Mouse (Mus musculus) layer of hippocampus, adult 11-12 months (tissue): ENCODE results near the gene Stx16.

Experiments
- DNase-seq: peaks from one replicate; pipeline ENCODE4 v3.0.0; 2022; ENCODE audit warnings: low spot score

Stx16 gene

DNA sequence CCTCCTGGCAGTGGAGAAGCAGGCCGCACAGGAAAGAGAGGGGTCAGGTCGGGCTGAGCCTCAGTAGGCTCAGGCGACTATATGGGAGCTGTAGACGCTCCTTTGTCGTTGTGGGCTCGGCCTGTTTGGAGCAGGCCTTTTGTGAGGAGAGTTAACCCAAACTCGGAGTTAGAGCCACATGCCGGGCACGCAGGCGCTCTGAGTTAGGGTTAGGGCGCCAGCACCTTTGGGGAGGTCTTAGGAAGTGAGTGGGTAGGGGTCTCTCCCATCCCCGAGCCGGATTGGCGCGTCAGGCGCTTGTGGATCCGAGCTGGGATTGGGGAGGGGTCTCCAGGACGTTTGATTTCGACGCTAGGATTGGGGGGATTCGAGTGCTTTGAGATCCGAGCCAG, 321 bp downstream of the Stx16 start:
- peak; percentile 12 for DNase-seq

DNA sequence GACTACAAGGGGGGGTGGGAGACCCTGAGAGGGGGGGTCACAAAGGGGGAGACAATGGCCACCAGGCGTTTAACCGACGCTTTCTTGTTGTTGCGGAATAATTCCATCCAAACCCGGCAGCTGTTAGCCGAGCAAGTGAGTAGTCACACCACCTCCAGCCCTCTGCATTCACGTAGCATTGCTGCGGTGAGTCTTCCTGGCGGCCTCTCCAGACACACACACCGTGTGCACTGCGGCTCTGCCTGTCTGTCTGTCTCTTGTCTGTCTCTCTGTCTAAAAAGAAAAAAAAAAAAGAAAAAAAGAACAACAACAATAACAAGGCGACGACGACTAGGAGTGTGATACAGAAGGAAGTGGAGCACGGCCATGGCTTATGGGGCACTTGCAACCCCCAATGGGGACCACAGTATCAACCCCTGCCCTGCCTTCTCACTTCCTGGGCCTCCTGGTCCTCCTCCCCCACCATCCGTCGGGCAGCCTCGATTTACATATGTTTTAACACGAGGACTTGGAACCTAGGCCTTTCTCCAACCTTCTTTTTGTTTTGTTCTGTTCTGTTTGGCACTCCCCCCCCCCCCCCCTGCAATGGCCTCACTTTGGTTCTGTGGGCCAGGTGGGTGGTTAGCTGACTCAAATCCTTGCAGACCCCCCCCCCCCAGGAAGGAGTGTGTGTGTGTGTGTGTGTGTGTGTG, 1.0 kb downstream of the Stx16 start:
- DNase-seq, result no peak

DNA sequence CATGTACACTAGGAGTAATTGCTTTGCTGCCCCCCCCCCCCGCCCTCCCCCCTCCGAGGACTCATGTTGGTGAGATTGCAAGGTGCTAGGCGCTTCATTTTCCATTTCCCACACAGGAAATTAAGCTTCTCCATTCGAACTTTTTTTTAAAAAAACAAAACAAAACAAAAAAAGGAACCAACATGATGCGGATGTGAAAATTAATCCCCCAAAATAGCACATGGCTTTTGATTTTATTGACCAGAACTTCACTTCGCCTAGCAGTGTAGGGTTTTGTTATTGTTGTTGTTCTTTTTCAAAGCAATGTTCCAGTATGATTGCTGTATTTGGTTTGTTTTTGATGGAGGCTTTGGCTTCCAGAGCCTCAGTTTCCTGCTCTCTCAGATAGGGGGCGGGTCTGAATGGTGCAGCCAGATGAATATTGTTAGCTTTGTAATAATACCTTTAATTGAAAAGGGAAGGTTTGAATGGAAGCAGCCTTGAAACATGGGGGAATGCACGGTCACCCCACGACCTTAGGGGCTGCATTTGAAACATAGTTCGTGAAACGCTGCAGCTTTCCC, 1.7 kb downstream of the Stx16 start:
- DNase-seq, result no peak

DNA sequence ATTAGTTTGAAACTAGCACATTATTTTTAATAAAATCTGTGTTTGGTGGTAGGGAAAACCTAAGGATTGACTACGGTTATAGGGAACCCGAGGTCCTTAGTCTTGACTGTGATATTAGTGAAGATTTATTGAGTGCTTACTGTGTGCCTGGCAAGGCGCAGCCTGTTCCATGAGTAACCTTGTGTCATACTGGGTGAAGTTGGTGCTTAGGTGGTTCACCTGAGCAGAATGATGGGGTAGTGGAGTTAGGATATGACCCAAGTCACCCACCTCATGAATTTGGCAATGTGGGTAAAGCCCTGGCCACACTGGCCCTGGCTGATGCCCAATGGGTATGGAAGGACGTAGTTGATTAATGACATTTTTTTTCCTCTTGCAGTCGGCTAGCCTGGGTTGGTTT, 5.7 kb downstream of the Stx16 start:
- no peak for DNase-seq

DNA sequence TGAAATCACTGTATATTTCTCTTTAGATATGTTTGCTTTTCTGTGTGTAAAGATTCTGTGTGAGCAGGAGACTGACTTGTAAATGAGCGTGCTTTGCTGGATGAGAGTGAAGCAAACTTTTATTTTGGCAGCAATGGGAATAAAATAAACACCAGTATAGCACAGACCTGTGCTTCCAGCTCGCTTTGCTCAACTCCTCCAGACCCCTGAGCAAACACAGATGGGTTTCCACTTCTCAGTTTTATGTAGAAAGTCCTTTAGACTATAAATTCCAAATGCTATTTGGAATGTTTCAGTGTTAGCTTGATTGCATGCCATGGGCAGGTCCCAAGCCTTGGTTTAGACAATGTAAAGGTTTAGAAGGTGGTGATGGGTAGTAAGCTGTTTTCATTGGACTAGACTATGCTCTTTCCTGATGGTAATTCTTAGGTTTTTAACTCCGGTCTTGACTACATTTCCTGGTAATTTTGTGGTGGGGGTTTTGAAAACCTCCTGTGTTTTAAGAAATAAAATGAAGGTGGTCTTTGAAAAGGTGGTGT, 6.3 kb downstream of the Stx16 start:
- DNase-seq, result no peak

DNA sequence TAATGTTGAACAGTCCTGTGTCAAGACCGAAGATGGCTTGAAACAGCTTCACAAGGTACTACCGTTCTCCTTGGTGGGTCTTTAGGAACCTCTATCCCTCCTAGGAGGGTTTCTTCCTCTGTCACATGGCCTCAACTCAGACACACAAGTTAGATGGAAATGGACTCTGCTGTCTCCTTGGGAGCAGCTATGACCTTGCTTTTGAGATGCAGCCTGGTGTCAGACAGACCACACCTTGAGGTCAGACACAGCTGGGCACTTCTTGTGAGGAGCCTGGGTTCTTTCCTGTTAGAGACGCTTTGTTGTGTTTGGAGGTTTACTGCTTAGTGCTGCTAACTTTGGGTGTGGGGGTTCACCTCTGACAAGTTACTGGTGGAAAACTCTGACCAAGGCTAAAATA, 19.0 kb downstream of the Stx16 start:
- no peak for DNase-seq

DNA sequence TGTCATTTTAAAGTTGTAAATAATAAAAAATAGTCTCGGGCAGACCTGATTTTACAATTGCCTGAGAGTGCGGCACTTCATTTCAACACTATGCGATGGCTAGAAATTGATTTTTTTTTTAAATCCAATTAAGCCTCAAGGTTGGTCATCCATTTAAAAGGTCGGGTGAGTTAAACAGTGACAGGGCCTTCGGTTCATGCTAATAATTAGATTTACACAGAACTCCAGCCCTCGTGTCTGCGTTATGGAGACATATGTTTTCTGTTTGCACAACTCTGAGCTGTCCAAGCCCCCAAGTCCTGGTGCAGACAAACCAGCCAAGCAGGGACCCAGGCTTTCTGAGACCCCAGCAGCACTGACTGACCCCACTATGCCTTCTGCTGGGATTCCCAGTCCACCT, 26.3 kb downstream of the Stx16 start:
- DNase-seq, result no peak

DNA sequence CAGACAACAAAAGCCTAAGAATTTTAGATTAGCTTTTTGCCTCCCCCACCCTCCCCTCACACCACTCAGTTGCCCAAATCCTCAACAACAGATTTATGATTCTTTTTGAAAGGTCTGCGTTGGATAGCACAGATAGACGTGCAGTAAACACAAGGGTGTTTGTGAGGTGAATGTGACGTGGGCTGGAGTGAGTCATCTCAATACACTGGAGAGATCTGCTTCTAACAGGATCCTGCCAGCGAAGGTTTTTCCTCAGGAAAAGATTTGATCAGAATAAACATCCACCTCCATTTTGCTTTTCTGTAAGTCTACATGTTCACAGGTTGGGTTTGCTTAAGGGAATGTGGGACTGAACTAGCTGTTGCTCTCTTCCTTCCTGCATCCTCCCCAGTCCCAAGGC, 27.4 kb downstream of the Stx16 start:
- no peak for DNase-seq

DNA sequence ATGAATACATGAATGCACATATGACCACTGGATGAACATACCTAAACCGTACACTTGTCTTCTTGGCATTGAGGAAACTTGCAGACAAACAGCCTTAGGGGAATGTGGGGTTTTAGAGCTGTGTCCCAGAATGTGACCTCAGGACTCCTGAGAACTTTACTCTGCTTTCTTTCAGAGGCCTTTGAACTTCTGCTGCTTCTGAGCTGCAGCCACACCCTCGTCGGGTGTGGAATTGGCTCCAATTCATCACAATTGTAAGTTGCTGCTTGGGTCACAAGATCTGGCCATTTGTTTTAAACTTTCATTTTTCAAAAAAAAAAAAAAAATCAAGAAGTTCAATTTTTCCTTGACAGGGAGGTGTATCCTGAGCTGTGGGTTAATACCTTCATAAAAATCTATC, 31.3 kb downstream of the Stx16 start:
- DNase-seq, result no peak

DNA sequence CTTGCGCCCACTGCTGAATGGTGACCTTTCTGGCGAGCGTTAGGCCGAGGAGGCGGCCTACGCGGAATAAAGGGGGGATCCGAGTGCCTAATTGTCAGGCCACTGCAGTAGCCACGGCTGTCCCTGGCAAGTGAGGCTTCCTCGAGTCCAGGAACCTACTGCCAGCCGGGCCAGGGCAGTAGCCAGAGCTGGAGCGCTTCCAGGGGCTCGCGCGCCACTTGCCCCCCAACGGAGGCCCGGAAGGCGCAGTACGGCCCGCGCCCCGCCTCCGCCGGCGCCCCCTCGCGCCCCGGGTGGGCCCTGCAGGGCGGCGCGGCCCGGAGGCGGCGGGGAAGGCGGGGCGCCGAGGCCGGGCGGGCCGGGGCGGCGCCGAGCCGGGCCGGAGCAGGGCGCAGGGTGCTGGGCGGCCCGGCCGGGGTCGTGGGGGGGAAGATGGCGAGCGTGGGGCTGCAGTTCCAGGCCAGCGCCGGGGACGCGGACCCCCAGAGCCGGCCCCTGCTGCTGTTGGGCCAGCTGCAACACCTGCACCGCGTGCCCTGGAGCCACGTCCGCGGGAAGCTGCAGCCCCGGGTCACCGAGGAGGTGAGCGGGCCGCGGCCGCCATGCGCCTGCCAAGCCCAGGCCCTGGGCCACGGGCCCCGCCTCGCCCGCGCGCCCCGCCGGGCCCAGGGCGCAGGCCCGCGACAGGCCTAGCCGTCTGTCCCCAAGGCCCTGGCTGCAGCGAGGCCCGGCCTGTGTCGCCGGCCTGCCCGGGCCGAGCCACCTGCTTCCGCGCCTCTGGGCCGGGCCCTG, 34.1 kb downstream of the Stx16 start, which contains the start of gene Npepl1:
TSS of gene Npepl1 (plus strand) at position 359 of the 792 bp plus-strand sequence.
- DNase-seq, result peak; percentile 66

DNA sequence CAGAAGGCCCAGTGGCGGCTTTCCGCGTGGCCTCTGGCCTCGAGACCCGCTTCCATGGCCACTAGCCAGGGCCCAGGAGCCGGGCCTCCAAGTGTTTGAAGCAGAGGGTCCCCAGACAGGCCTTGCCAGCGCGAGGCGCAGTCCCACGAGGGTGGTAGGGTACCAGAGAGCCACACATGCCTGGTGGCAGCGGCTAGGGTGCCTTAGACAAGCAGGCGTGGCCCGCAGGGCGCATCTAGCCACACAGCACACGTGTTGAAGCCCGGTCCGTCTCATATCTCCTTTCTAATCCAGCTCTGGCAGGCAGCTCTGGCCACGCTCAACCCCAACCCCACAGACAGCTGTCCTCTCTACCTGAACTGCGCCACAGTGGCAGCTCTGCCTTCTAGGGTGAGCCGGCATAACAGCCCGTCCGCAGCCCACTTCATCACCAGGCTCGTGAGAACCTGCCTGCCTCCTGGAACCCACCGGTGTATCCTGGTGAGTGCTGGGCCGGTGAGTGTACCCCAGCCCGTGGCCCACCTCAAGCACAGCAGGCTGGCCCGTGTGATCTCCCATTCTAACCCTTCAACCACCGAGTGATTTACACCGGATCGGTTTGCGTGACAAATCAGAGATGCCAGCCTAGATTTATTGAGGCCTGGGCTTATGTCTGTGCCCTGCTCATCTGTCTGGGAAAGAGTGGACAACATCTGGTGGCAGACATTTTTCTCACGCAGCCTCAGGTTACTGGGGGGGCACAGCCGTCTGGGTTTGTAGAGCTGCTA, 34.9 kb downstream of the Stx16 start:
- no peak for DNase-seq

DNA sequence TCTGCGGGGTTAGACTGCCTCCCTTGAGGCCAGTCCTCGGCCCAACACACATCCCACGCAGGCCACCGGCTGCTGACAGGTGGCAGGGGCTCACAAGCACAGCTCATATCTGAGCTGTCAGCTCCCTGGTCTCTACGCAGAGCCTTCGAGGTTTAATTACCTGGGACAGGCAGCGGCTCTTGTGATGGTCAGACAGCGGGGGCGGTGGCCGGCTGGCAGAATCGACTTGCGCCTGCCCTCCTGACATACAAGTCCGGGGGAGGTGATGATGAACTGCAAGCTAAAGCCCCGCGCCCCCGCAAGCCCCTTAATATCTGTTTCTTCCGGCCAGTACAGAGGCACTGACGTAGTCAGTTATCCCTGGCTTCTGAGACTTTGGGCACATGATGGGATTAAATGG, 36.8 kb downstream of the Stx16 start:
- DNase-seq, result no peak

DNA sequence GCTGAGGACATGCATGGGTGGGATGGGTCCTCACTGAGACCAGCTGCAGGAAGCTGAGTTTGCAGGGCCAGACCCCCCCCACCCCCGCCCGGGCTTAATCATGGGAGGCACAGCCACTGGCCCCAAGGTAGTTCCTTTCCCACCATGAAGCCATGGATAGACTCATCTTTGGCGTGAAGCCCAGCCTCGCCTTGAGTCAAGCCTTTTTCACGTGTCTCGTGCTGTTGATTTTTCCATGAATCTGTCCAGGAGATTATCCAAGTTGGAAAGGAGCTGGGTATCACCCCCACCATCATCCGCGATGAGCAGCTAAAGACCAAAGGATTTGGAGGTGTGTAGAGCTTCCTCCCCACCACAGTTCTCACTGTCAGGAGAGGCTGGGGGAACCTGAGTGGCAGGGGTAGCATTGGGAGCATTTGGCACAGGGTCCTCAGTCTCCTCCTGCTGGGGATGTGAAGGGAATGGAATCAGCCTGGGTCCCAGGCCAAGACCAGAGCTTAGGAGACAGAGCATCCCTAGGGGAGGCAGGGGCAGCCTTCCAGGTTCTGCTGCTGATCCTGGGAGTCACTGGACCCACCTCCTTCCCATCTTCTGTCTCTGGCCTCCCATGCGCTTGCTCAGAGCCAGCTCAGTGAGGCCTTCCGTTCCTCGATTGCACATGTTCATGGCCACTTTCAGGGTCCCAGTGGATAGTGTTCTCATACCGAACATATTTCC, 38.2 kb downstream of the Stx16 start:
- DNase-seq, result no peak

DNA sequence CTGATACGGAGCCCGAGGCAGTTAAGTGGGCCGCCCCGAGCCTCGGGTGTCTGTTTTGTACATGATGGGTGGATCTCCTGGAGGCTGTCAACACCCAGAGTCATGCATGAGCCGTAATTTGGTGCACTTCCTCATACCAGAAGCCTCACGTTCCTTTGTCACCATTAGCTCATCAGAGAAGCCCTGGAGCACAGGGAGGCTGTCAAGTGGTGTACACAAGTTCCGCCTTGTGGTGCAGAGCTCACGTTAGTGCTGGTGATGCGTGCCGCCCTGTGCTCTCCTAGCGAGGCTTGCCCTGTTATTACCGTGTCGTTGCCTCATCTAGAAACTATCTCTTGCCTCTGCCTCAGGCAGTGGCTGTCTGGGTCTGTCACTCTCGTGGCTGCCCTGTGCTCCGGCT, 40.8 kb downstream of the Stx16 start:
- no peak for DNase-seq

DNA sequence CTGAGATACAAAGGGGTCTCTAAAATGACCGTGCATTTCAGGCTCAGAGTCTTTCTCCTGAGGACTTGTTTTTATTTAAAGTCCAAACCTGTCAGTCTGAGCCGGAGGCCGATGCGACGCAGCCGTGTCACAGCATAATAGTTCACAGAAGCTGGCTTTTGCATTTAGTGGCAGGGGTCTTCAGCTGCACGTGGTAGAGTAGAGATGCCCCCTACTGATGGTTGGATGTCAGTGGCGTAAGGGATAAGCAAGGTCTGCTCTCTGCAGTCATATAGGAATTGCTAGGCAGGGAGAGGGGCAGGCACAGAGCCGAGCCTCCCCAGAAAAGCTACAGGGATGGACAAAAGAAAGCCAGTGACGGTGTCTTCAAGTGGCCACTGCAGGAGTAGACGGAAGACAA, 42.0 kb downstream of the Stx16 start:
- no peak for DNase-seq

DNA sequence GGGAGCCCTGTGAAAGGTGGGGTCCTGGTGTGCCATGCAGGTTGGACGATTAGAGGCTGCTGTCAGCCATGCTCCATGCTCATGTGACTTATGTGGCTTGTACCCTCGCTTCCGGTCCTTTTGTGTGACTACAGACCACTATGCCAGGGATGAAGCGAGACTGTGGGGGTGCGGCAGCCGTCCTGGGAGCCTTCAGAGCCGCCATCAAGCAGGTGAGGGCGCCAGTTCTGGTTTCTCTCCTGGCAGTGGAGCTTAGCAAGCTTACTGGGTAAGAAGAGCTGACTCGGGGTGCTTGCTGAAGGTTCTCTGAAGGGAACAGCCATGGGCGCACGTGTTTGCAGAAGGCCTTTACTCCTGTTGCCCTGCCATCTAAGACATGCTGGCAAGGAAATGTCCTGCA, 43.2 kb downstream of the Stx16 start:
- no peak for DNase-seq

DNA sequence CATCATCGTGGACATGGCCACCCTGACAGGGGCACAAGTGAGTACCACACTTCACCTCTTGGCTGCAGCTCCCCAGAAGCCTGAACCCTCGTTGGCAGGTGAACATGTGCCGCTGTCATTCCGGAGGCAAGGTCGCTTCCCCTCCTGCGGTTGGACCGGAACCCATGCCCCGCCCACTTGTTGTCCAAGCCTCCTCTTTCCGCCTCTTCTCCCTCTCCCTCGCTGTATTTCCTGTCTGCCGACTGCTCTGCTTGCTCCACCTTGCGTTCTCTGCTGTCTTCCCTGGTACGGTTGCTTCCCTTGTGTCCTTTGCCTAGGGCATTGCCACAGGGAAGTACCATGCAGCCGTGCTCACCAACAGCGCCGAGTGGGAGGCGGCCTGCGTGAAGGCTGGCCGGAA, 44.5 kb downstream of the Stx16 start:
- DNase-seq, result no peak

DNA sequence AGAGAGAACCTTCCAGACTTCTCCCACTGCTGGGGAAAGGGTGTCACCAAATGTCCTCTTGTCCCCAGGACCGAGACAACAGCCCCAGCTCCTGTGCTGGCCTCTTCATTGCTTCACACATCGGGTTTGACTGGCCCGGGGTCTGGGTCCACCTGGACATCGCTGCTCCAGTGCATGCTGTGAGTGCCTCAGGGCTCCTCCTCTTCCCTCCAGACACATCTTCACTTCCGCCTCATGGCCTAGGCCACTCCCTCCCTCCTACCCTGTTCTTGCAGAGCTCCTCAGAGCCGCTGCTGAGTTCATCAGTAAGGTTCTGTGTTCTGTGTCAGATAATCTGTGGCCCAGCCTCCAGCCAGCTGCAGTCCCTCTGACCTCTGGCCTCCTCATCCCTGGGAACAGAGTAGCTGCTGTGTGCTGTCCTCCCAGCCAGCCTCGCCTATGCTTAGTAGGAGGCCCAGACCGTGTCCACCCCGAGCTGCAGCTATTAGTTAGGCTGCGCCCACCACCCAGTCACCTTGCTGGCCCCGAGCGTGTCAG, 45.4 kb downstream of the Stx16 start:
- no peak for DNase-seq

DNA sequence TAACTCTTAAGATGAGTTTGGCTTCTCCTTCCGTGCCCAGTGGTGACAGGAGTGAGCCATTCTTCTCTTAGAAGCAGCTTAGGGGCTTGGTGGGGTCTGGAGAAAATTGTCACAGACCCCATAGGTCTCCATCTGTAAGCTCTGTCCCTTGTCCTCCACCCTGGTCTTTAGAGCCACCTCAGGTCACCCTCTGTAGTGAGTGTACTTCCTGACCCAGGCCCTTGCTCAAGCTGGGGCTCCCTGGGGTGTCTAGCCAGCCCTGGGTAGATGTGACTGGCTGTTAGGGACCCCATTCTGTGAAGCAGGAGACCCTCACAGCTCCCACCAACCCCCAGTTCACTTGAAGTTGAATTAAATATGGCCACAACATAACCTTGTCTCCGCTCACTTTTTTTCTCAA, 46.2 kb downstream of the Stx16 start:
- no peak for DNase-seq

DNA sequence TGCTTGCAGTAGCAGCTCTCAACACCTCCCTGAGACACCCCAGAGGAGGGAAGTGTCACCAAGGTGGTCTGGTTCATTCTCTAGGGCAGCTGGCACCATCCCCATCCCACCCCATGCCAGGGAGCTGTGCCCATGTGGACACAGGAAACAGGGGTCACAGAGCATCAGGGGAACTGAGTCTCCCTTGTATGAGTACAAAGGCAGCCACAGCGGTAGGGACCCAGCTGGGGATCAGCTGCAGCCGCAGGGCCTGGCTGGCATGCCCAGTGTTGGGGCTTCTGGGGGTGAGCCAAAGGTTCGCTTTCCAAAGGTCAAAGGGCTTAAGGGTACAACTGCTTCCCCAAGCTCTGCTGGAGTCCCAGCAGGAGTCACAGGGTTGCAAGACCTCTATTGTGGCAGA, 47.6 kb downstream of the Stx16 start:
- DNase-seq, result no peak
